Mouse (Mus musculus) ES-E14 (cell line): ENCODE data around the gene Avpi1. TPM values are rescaled to one million over a fixed set of nuclear protein-coding genes. Genes with fewer than 3 reads are reported as not detected.

Experiments
- DNase-seq: peaks from one replicate; pipeline ENCODE4 v3.0.0-alpha.2; 2013; ENCODE audit warnings: low read depth, low spot score
- H3K27ac ChIP-seq: 2 replicates; pipeline ENCODE4 v1.5.1; 2012; ENCODE audit warnings: low read depth, mild to moderate bottlenecking, low read length, moderate library complexity, mixed read lengths; ENCODE audit not compliant: poor library complexity, insufficient read depth, severe bottlenecking
- H3K36me3 ChIP-seq: 2 replicates; pipeline ENCODE4 v1.6.1; 2012; ENCODE audit warnings: mild to moderate bottlenecking, low read length, moderate library complexity, mixed read lengths; ENCODE audit not compliant: control insufficient read depth, poor library complexity, insufficient read depth, severe bottlenecking
- H3K4me1 ChIP-seq, 2 experiments: fragments of 150-350 bp in 1 of 2; sonication (generic) in 1 of 2; 2 replicates each; pipeline ENCODE4 v1.6.1; 2012; ENCODE audit warnings: low read length in 2 of 2, mild to moderate bottlenecking in 1 of 2, mixed read lengths in 1 of 2; ENCODE audit not compliant: control insufficient read depth in 2 of 2, insufficient read depth in 2 of 2, poor library complexity in 1 of 2
- H3K4me3 ChIP-seq, 2 experiments: fragments of 150-350 bp in 1 of 2; sonication (generic) in 1 of 2; 2 replicates each; pipeline ENCODE4 v1.5.1; 2012; ENCODE audit warnings: low read length in 2 of 2, low read depth in 1 of 2, mild to moderate bottlenecking in 1 of 2, mixed read lengths in 1 of 2; ENCODE audit not compliant: insufficient read depth in 1 of 2, poor library complexity in 1 of 2, severe bottlenecking in 1 of 2
- H3K9ac ChIP-seq: 2 replicates; pipeline ENCODE4 v1.6.1; 2012; ENCODE audit warnings: low read depth, mild to moderate bottlenecking, low read length, mixed read lengths; ENCODE audit not compliant: poor library complexity, insufficient read depth, severe bottlenecking
- H3K9me3 ChIP-seq: fragments of 150-350 bp; sonication (generic); 2 replicates; pipeline ENCODE4 v1.6.1; 2012; ENCODE audit warnings: low read depth, mild to moderate bottlenecking, low read length; ENCODE audit not compliant: control insufficient read depth, insufficient read depth
- CHD2 ChIP-seq: IDR thresholded peaks from 2 replicates; pipeline ENCODE4 v1.6.1; 2014; ENCODE audit warnings: mild to moderate bottlenecking, low read depth, low read length, inconsistent platforms
- HCFC1 ChIP-seq: IDR thresholded peaks from 2 replicates; pipeline ENCODE4 v1.6.1; 2012; ENCODE audit warnings: low read length, inconsistent platforms, borderline replicate concordance; ENCODE audit not compliant: insufficient read depth
- MAFK ChIP-seq: IDR thresholded peaks from 2 replicates; pipeline ENCODE4 v1.6.1; 2014; ENCODE audit warnings: mild to moderate bottlenecking, low read depth, low read length, inconsistent platforms; ENCODE audit not compliant: insufficient read depth
- ZC3H11A ChIP-seq: IDR thresholded peaks from 2 replicates; pipeline ENCODE4 v1.6.1; 2012; ENCODE audit warnings: low read depth, mild to moderate bottlenecking, inconsistent platforms, low read length, borderline replicate concordance
- ZNF384 ChIP-seq: IDR thresholded peaks from 2 replicates; pipeline ENCODE4 v1.6.1; 2012; ENCODE audit warnings: low read depth, low read length, inconsistent platforms
- in situ Hi-C, 2 experiments: fragments of 600-800 bp; cut with MboI; formaldehyde crosslinking; loops; one replicate each; pipeline ENCODE4 v1.15.1; 2025; ENCODE audit warnings: low sequenced_read_pairs in 2 of 2, inconsistent platforms in 1 of 2; ENCODE audit not compliant: unreplicated experiment in 2 of 2
- total RNA-seq: library from RNA; depleted of rRNA; stranded (reverse); fragments of 300-350 nt; gene quantifications from 2 replicates; pipeline ENCODE4 v1.2.3, GENCODE M21; 2012

The Avpi1 gene
- total RNA-seq, 1 experiment, result 99.2 TPM

DNA sequence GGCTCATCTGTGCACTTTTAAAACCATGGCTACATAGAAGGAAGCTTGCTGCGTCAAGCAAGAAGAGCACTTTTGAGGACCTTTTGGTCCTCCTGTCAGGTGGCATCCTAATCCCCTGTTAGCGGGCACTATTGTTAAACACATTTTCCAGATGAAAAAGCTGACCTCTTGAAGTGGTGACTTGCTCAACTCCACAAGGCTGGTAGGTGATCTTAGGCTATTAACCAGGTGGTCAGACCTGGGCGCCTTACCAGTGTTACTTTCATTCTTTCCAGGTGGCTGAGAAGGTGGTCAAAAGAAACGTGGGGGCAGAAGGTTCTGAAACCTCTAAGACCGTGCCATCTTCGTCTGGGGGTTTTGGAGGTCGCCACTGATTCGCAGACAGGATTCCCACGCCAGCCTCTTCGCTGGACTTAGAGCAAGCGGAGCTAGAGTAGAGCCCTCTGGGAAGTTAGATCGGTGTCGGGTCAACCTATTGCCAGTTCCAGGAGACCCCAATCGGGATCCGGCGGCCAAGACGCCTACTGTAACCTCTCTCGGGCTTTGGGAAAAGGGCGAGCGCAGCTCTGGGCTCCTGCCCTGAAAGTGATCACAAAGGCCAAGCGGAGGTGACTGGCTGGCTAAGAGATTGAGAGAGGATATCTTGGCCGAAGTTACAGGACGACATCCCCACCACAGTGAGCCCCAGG is 663 bp downstream of the Avpi1 start:
- no peak for DNase-seq
- Histone ChIP-seq H3K4me1 (peaks cover 24 to 26% of the 10 kb centered on the region in 2 experiments), H3K36me3 (peaks cover 20% of the 10 kb centered on the region), H3K27ac (peak overlapping the region; percentile 80), H3K4me3 (peak overlapping the region; percentile 85 to 100), H3K9me3 (no peaks in the 10 kb centered on the region), H3K9ac (peak overlapping the region; percentile 94)
- in situ Hi-C loops, result no loop called here
- TF ChIP-seq HCFC1, result 0 out of 2 replicates have a peak, but pooled peaks have one; percentile 10
- TF ChIP-seq ZNF384, result no peak

DNA sequence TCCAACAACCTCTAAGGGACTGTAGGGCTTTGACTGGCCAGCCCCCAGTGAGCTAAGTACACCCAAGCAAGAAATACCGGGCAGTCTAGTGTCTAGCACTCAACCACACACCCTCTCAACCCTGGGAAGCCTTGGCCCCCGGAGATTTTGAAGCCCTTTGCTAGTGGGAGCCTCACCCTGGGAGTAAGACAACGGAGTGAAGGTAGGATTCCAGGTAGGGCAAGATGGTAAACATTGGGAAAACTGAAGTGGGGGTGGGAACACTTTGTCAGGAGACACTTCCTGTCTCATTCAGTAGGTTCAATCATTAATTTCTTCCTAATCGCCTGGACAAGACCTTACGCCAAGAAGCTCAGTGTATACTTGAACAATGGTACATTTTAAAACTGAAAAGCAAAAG is 1.8 kb downstream of the Avpi1 start:
- H3K27ac ChIP-seq, result no peak overlapping the region
- DNase-seq, result no peak
- peaks cover 26% of the 10 kb centered on the region for H3K36me3 ChIP-seq
- in situ Hi-C loops, result no loop called here
- H3K4me1 ChIP-seq, result peaks cover 24 to 26% of the 10 kb centered on the region in 2 experiments
- no peaks in the 10 kb centered on the region for H3K9me3 ChIP-seq
- TF ChIP-seq MAFK (no peak), ZC3H11A (no peak)
- 0 out of 2 replicates have a peak overlapping the region, but pooled peaks have one; percentile 16 for H3K9ac ChIP-seq
- peak overlapping the region; percentile 85 to 100; a peak in 2 of 4 replicates for H3K4me3 ChIP-seq

DNA sequence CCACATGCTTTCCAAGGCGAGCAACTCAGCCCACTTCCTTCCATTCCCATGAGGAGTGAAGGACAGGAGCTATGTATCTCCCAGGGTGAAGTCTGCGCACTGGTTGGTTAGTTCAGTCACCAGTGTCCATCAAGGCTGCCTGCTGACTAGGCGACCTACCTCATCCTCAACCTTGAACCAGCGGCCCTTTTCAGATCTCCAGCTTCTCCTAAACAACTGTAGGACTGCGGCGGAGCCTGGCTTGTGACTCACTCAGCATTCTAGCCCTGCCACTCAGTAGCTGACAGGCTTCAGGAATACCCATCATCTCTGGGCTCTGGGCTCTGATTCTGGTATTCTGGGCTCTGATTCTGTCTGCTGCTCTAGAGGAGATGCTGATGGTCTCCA is 2.6 kb downstream of the Avpi1 start:
- Histone ChIP-seq H3K27ac (no peak overlapping the region), H3K9ac (peak overlapping the region; percentile 10; the same call in 1 of the 2 replicates), H3K4me3 (no peak overlapping the region), H3K36me3 (peaks cover 32% of the 10 kb centered on the region), H3K4me1 (peaks cover 20 to 26% of the 10 kb centered on the region in 2 experiments), H3K9me3 (no peaks in the 10 kb centered on the region)
- TF ChIP-seq ZC3H11A (no peak), CHD2 (no peak), ZNF384 (no peak), HCFC1 (no peak), MAFK (no peak)
- DNase-seq, result no peak
- in situ Hi-C loops, result no loop called here

DNA sequence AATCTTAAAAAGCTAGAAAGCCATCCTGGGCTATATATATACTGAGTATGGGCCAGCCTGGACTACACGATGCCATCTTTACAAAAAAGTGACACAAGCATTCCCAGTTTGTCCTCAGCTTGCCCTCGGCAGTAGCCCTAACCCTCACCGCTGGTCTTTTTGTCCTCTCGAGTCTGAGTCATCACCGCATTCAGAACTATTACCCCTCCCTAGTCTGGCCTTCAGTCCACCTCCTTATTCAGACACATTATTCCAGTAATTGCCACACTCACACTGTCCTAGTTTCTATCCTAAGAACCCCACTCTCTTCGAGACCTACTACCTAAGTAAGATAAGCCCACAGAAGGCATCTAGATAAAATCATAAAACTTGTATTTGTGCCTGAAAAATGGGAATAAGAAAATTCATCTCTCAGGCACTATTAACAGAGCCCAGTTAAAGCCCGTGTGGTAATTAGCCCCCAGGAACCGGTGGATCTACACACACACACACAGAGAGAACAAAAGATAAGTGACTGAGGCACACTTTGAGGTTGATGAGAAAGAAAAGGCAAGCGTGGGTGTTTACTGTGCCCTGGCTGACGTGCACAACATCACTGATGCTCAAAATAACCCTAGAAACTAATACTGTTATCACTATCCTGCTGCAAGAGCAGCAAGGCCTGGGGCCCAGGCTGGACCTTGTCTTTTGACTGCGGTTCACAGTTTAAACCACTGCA is 3.2 kb downstream of the Avpi1 start:
- H3K9ac ChIP-seq, result peak overlapping the region; percentile 10; the same call in 1 of the 2 replicates

More for the DNA sequence above, 3.2 kb downstream of the Avpi1 start:
- no peak for DNase-seq
- Histone ChIP-seq H3K4me3 (no peak overlapping the region), H3K4me1 (peaks cover 16 to 22% of the 10 kb centered on the region in 2 experiments), H3K27ac (no peak overlapping the region), H3K36me3 (peaks cover 37% of the 10 kb centered on the region), H3K9me3 (no peaks in the 10 kb centered on the region)
- no peak for TF ChIP-seq CHD2
- TF ChIP-seq ZNF384, result no peak
- TF ChIP-seq MAFK, result no peak
- TF ChIP-seq HCFC1, result no peak
- TF ChIP-seq ZC3H11A, result no peak
- in situ Hi-C loops, result no loop called here
